Mouse (Mus musculus) adrenal gland, adult 18-20 months (tissue): ENCODE data around the gene Pla2g3. TPM values are rescaled to one million over a fixed set of nuclear protein-coding genes. Genes with fewer than 3 reads are reported as not detected.
A peak's percentile ranks its signal among the peaks of the same experiment; 100 is the strongest.

Source experiments
- DNase-seq, 2 experiments: peaks; one replicate each; pipeline ENCODE4 v3.0.0; 2021 to 2022; ENCODE audit warnings: low spot score in 2 of 2
- total RNA-seq, 2 experiments: library from RNA; stranded (reverse); gene quantifications; 1 replicate in 1 of 2; 2 replicates in 1 of 2; pipeline ENCODE4 v1.2.3; 2021

The Pla2g3 gene
- total RNA-seq, 2 experiments from 2014 or later = 0.23 TPM; not detected in 1

- no peak for DNase-seq
These were observed 4.7 kb downstream of the Pla2g3 start for GRCm38 (mm10) chr11:3492748-3493147.

GRCm38 (mm10) chr11:3494857-3495256 is 6.8 kb downstream of the Pla2g3 start:
- no peak for DNase-seq

GRCm38 (mm10) chr11:3495496-3495895 is 7.4 kb downstream of the Pla2g3 start:
- no peak for DNase-seq

GRCm38 (mm10) chr11:3496756-3497155 is 8.7 kb downstream of the Pla2g3 start:
- DNase-seq = no peak

GRCm38 (mm10) chr11:3497296-3497695 is 9.2 kb downstream of the Pla2g3 start:
- no peak for DNase-seq

GRCm38 (mm10) chr11:3502057-3502456 is 14.0 kb downstream of the Pla2g3 start:
- DNase-seq = no peak

- DNase-seq = no peak
These were observed 14.5 kb downstream of the Pla2g3 start for GRCm38 (mm10) chr11:3502459-3503072.

- no peak for DNase-seq
These were observed 15.9 kb downstream of the Pla2g3 start for GRCm38 (mm10) chr11:3503755-3504693.

GRCm38 (mm10) chr11:3508226-3508625 is 20.1 kb downstream of the Pla2g3 start:
- no peak for DNase-seq

- no peak for DNase-seq
These were observed 21.3 kb downstream of the Pla2g3 start for GRCm38 (mm10) chr11:3509181-3510085.

GRCm38 (mm10) chr11:3510321-3510720 is 22.2 kb downstream of the Pla2g3 start:
- DNase-seq = no peak

GRCm38 (mm10) chr11:3513291-3513690 is 25.2 kb downstream of the Pla2g3 start:
- no peak for DNase-seq

- peak; percentile 88 for DNase-seq
These were observed 26.5 kb downstream of the Pla2g3 start, which contains the start of gene Selenom for GRCm38 (mm10) chr11:3514529-3515054. Selenom (plus strand) TSS chr11:3514684.

GRCm38 (mm10) chr11:3515216-3515615 is 27.1 kb downstream of the Pla2g3 start:
- no peak for DNase-seq

GRCm38 (mm10) chr11:3515637-3516036 is 27.6 kb downstream of the Pla2g3 start:
- DNase-seq = no peak

- no peak for DNase-seq
These were observed 28.0 kb downstream of the Pla2g3 start for GRCm38 (mm10) chr11:3516121-3516520.

- DNase-seq = no peak
These were observed 29.1 kb downstream of the Pla2g3 start for GRCm38 (mm10) chr11:3516859-3517845.

- no peak for DNase-seq
These were observed 30.0 kb downstream of the Pla2g3 start for GRCm38 (mm10) chr11:3517846-3518732.
